In genomic region chr19:22979191-22979590, GRCm38 (mm10) we compare ENCODE assay signal across 17 mouse cellular contexts.
DNase-seq lines count a peak whose midpoint lies in the region; ATAC-seq and TF ChIP-seq lines count a peak whose summit lies in the region.
"Had no signal": no experiment of that assay in that cellular context is flagged by ENCODE, and none has a peak within 500 bp of the region (broad histone marks: within the 10 kb centered on the region; RNA-seq: fewer than 3 reads in every experiment).

No protein-coding gene starts in this region.

- POLR2A ChIA-PET in Patski (lab: Charles Lee) = interaction anchor here (0.6 kb wide), 1 partner anchor 33 kb away, joined by 3 read pairs; no protein-coding TSS in a partner anchor

- CTCF ChIA-PET in Patski (lab: Charles Lee) = interaction anchor here (0.7 to 1.2 kb wide), 3 partner anchors 9 to 16 kb away, joined by 3 to 5 read pairs (median 4); no protein-coding TSS in a partner anchor

- in situ Hi-C loops in Patski (cut with MboI; ENCODE audit: low pct_unique_long_range_greater_than_20kb) = no loop called here

- 0 out of 2 replicates have a peak overlapping the region, but pooled peaks have one; percentile 28 for H3K27ac ChIP-seq in layer of hippocampus, adult 2 months
- H3K27ac ChIP-seq: embryonic facial prominence, embryonic 10.5 days; forebrain, embryonic 10.5 days; forebrain, embryonic 15.5 days; heart, embryonic 13.5 days; hindbrain, embryonic 12.5 days; hindbrain, postnatal 0 days had no signal

- no peaks in the 10 kb centered on the region for H3K27me3 ChIP-seq in Patski
- H3K27me3 ChIP-seq: forebrain, embryonic 15.5 days; heart, embryonic 13.5 days; hindbrain, embryonic 12.5 days had no signal

- no peak for TF ChIP-seq CTCF in layer of hippocampus, adult 2 months (conservative IDR thresholded peaks at IDR 0.05)
- no peak for TF ChIP-seq CTCF in Patski (IDR thresholded peaks at IDR 0.05)

- no peak overlapping the region for H3K4me3 ChIP-seq in layer of hippocampus, adult 2 months
- H3K4me3 ChIP-seq: embryonic facial prominence, embryonic 10.5 days; erythroblast, embryonic 14.5 days; forebrain, embryonic 10.5 days; forebrain, embryonic 15.5 days; heart, embryonic 13.5 days; hindbrain, embryonic 12.5 days had no signal

- DNase-seq in layer of hippocampus, adult 2 months (ENCODE audit: low spot score in 2 of 2) = no peak
- no peak for DNase-seq in layer of hippocampus, adult 8-10 months (ENCODE audit: low spot score in 2 of 2)
- DNase-seq in 3T3-L1 (ENCODE audit: low read depth, low spot score) (peak; percentile 92), Patski (ENCODE audit: low read depth, low spot score) (peak; percentile 30)
- DNase-seq in ovary, postnatal 10 days (ENCODE audit: low spot score) = no peak
- DNase-seq: adrenal gland, postnatal 14 days; cerebellum, adult 18-20 months; gastrocnemius, postnatal 14 days; heart, postnatal 4 days had no signal

- peak; percentile 87 for ATAC-seq in Patski
- ATAC-seq in megakaryocyte progenitor cell, adult 5-6 weeks (replicated peaks; ENCODE audit: poor library complexity) = 0 out of 2 replicates have a peak, but pooled peaks have one; percentile 31
- ATAC-seq: forebrain, embryonic 15.5 days; hindbrain, postnatal 0 days had no signal

Comparison
In these comparisons a context has a peak if more than half of its experiments do, and no peak if none do; other contexts are left out.
1. DNase-seq: peak in 3T3-L1 (single experiment) and Patski (single experiment); none in layer of hippocampus, adult 2 months (0 of 2), layer of hippocampus, adult 8-10 months (0 of 2) and ovary, postnatal 10 days (single experiment).